Mouse (Mus musculus) retina, postnatal 1 day (tissue): ENCODE data around the gene Gm12216.

ENCODE experiments used
- DNase-seq: peaks from one replicate; pipeline ENCODE4 v3.0.0-alpha.2; 2012

Gm12216 gene

DNA sequence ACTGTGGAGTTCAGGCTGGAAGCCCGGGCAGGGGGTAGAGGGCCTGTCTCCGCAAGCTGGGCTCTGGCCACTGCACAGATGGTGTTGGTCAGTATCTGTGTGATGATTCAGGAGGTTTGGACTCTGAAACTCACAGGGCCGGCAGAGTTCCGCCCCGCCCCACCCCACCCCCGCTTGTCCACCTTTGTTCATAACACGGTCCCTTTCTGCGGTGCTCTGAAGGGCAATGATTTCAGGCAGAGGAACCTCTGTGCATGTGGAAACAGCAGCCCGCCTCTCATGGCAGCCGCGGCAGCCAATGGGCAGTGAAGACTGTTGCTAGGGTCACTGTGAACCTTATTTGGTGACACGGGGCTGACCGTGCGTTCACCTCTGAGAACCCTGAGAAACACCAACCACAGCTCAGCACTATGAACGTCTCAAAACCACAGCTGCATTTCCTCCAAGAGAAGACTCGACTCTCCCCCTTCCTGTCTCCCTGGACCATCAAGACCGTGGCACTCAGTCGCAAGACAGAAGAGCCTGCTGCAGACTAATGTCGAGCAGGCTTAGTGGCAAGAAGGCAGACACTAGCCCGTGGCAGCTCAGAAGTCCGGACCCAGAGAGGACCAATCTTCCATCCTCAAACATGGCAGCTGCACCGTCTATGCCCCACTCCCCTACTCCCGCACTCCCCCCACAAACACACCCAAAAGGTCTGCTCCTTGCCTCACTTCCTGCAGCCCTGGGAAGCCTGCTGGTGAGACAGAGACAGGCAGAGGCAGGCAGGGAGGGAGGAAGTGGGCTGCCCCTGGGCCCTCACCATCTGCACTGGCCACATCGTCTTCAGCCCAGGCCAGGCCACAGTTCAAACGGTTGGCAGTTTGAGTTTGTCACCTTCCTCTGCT lies 64.1 kb downstream of the Gm12216 start:
- peak; percentile 21 for DNase-seq

DNA sequence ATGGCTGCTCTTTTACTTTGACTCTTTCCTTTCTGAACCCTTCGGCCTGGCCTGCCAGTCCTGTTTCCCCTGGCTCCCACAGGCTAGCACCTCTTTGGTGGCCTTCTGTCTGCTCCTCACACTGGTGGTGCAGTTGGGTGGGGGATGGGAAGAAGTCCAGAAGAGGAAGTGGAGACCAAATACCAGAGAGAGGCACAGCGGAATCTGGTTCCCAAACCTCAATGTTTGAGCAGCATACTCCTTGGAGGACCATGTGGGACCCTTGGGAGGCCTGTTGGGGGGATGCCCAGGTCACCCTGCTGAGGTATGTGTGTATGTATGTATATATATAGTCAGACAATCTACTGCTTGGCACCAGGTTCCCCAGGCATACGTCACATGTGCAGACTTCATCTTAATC lies 65.0 kb downstream of the Gm12216 start:
- DNase-seq: no peak

DNA sequence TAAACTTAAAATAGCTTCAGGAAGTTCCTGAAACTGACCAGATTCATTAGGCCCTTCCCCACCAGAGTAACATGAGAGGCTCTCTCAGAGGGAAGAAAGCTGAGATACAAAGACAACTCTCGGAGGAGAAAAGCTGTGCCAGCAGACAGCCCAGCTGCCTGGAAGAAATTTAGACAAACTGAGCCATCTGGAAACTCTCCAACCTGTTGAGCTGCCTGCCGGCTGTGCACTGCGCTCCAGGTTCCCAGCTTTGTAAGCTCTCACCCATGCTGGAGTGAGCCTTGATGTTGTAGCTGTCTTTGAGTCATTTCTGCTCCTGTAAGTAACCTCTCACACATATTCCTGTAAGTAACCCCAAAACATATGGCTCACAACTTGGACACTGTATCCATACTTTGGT lies 66.1 kb downstream of the Gm12216 start:
- DNase-seq: no peak

- DNase-seq: no peak
These were observed 69.8 kb downstream of the Gm12216 start for GRCm38 (mm10) chr11:53789277-53789676.

- DNase-seq: no peak
These were observed 70.9 kb downstream of the Gm12216 start for GRCm38 (mm10) chr11:53788196-53788595.

- no peak for DNase-seq
These were observed 72.7 kb downstream of the Gm12216 start for GRCm38 (mm10) chr11:53786058-53787031.

DNA sequence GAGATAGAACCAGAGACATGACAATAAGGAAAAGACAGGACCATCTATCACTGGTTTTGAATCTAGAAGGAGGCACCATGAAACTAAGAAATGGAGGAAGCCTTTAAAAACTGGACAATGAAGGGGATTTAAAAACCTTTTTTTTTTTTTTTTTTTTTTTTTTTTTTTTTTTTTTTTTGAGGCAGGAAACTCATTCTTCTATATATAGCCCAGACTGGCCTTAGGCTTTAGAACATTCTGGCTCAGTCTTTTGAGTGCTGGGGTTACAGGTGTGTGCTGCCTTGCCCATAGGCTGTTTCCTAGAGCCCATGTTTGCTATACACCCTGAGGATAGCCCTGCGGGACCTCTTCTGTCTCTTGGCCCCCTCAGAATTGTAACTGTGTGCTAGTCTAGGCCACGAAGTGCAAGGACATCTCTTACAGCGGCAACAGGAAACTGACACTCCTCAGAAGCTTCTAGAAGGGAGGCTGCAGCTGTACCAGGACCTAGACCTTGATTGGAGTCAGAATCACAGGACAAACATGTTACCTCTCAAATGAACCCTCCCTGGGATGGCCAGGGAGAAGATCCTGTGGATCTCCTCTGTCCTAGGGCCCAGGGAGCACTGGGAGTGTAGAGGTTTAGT lies 73.6 kb downstream of the Gm12216 start:
- DNase-seq: no peak

DNA sequence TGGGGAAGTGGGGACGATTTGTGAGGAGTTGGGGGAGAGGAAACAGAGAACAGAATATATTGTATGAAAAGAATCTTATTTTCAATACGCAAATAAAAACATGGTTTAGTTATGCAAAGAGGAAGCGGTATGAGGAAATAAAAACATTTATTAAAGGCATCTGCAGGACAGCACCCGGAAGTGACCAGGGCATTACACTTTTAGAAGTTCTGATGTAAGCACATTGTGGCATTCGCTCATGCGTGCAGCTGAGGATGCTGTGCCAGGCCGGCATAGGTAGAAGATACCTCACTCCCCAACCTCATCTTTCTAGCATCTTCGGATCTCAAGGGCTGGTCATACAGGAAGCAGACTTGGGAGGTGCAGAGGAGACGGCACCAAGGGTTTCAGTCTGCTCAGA lies 75.8 kb downstream of the Gm12216 start:
- no peak for DNase-seq

DNA sequence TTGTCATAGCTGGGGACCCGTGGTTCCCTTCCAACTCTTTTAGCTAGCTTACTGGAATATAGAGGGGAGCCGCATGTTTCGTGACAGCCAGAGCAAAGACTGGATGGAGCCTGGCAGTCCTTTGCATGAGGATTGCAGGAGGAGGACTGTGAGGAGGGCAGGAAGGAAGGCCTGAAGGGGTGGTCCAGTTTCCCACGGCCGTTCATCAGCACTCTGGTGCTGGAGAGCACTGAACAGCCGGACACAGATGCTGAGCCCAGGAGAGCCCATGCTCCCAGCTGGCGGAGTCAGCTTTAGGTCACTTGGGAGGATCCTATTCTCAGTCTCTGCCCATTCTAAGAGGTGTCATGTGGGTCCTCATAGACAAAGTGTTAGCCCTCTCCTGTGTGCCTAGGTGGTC lies 77.1 kb downstream of the Gm12216 start:
- no peak for DNase-seq

GRCm38 (mm10) chr11:53781201-53781775 lies 77.8 kb downstream of the Gm12216 start:
- no peak for DNase-seq

- no peak for DNase-seq
These were observed 78.8 kb downstream of the Gm12216 start for GRCm38 (mm10) chr11:53780262-53780661.

DNA sequence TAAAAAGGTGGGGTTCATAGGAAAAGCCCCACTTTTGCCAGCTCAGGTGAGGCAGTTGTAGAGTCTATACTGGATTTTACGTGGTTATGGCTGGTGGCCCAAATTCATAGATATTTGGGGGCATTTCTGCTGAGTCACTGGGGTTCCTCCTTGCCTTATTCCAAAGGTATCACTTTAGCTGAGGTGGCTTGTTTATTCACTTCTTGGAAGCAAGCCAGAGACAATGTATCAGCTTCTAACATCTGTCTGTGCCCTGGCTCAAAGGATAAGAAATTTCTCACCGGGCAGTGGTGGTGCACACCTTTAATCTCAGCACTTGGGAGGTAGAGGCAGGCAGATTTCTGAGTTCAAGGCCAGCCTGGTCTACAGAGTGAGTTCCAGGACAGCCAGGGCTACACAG lies 79.2 kb downstream of the Gm12216 start:
- DNase-seq: no peak

- DNase-seq: no peak
These were observed 80.6 kb downstream of the Gm12216 start for GRCm38 (mm10) chr11:53778455-53778854.

DNA sequence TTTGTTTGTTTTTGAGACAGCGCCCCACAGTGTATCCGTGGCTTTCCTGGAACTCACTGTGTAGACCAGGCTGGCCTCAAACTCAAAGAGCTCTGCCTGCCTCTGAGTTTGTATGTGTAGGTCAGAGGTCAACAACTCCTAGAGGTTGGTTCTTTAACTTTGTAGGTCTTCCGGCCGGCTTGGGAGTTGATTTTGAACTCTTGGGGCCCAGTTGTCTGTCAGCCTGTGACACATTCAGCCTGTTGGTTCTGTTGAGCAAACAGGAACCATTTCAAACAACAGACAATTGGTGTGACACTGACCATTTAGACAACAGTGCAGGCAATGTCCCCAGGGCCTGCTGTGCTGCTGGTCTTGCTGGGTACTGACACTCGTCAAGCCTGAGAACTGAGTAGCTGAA lies 81.3 kb downstream of the Gm12216 start:
- DNase-seq: no peak

DNA sequence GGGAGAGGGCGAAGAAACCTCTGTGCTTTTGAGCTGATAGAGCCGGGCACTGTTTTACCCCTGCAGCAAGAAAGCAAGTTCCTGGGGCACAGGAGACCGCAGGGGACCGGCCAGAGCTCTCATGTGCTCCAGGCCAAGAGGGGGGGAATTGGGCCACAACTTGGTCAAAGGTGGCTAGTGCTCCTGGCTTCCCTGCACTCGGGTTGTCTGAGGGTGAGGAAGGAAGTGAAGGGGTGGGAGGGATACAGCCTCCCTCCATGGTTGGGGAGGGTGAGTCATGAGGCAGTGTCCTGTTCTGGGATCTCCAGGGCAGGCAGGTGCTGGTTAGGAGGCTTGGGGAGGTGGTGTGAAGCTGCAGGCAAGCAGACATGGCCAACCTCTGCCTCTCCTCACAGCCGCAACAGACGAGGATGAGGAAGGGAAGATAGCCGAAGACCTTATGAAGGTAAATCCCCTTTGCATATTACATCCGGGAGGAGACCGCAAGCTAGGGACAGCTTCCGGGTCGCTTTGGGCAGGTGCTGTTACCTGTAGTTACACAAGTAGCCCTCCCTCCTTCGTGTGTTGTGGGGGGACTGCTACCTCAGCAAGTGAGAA lies 84.3 kb downstream of the Gm12216 start:
- no peak for DNase-seq

DNA sequence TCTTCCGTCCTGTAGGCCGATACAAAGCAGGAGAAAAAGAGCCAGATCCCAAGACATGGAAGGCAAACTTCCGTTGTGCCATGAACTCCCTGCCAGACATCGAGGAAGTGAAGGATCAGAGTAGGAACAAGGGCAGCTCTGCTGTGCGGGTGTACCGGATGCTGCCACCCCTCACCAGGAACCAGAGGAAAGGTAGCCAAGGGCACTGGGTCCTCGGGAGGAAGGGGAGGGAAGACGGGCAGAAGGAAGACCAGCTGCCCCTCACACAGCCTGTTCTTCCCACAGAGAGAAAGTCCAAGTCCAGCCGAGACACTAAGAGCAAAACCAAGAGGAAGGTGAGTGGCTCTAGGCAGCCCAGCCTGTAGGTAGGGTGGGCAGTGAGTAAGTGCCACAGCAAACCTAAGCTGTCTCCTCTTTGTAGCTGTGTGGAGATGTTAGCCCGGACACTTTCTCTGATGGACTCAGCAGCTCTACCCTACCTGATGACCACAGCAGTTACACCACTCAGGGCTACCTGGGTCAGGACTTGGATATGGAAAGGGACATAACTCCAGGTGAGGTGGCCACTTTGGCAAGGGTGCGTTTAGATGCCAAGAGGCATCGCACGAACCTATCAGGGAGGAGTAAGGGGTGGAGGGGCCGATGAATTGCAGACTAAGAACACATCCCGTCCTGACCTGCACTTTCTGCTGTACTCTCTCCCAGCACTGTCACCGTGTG lies 85.3 kb downstream of the Gm12216 start:
- no peak for DNase-seq

- no peak for DNase-seq
These were observed 86.0 kb downstream of the Gm12216 start, which contains the start of gene Gm17334 for GRCm38 (mm10) chr11:53773087-53773486. Gene Gm17334, minus strand, starts transcription at chr11:53773187.

- no peak for DNase-seq
These were observed 86.5 kb downstream of the Gm12216 start for GRCm38 (mm10) chr11:53772536-53772935.

DNA sequence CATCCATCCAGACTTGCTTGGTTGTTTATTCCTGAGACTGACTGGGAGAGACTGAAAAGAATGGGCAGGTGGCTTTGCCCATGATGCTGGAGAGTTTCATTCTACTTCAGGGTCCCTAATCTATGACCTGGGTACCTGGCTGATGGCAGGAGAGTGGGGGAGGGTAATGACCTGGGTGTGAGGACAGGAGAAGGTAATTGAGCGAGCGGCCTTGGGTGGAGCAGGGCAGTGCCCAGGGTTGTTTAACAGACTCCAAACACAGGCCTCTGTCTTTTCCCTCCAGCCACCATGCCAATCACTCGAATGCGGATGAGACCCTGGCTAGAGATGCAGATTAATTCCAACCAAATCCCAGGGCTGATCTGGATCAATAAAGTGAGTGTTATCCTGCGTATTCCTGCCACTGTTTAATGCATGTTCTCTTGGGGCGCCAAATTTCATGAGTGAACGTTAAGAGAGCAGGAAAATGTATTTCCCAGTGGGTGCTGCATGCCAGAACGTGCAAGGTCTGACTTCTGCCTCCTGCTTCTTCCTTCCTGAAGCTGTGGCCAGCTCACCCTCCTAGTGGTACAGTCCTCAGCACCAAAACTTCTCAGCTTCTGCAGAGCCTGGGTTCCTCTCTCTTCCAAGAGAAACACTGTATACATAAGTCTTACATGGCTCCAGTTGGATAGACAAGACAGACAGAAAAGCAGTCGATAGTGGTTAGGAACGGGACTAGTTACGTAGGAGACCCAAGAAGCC lies 87.9 kb downstream of the Gm12216 start:
- DNase-seq: no peak

DNA sequence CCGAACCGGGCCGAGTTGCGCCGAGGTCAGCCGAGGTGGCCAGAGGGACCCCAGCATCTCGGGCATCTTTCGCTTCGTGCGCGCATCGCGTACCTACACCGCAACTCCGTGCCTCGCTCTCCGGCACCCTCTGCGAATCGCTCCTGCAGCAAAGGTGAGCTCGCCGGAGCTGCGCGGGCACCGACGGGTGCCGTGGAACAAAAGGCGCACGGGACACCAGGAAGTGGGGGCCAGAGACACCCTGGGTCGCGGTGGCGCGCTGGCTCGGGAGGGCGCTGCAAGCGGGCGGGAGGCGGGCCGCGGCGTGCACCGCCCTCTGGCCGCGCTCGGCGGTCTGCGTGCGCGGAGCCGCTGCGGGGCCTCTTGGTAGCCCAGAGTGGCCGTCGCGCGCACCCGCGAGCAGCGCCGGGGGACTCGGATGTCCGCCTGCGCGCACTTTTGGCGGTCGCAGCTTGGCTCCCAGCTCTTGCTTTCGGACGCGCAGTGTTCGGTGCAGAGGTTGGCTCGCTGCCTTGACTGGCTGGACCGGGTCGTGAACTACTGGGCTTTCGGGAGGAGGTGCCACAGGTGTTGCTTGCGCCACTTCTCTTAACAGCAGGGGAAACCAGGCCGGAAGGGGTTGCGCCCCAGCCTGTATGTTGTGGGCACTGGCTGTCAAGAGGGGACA lies 88.8 kb downstream of the Gm12216 start:
- DNase-seq: peak; percentile 89
